Mouse (Mus musculus) embryonic fibroblast, embryonic 13.5 days (primary cell): ENCODE measurements around the gene Sun3. TPM values are rescaled to one million over a fixed set of nuclear protein-coding genes. Genes with fewer than 3 reads are reported as not detected.
A peak's percentile ranks its signal among the peaks of the same experiment; 100 is the strongest.

Experiments
- H3K27ac ChIP-seq: 2 replicates; pipeline ENCODE4 v1.5.1; 2012; ENCODE audit warnings: low read length, control low read depth, inconsistent platforms; ENCODE audit not compliant: insufficient read depth
- H3K4me1 ChIP-seq: 2 replicates; pipeline ENCODE4 v1.6.1; 2011; ENCODE audit warnings: low read length; ENCODE audit not compliant: control insufficient read depth, insufficient read depth
- H3K4me3 ChIP-seq: 2 replicates; pipeline ENCODE4 v1.5.1; 2011; ENCODE audit warnings: mild to moderate bottlenecking, control low read depth, low read length; ENCODE audit not compliant: insufficient read depth
- CTCF ChIP-seq: IDR thresholded peaks from 2 replicates; pipeline ENCODE4 v1.5.1; 2011; ENCODE audit warnings: mild to moderate bottlenecking, control low read depth, low read length, moderate library complexity, borderline replicate concordance; ENCODE audit not compliant: insufficient read depth
- POLR2A ChIP-seq: IDR thresholded peaks from 2 replicates; pipeline ENCODE4 v1.6.1; 2011; ENCODE audit warnings: low read depth, mild to moderate bottlenecking, control low read depth, low read length, moderate library complexity
- polyA plus RNA-seq: library from polyadenylated mRNA; stranded (reverse); fragments of >200 nt; gene quantifications from 2 replicates; pipeline ENCODE4 v1.2.4, GENCODE M21; 2011; ENCODE audit warnings: low read depth; ENCODE audit not compliant: missing spikeins, insufficient read length

Gene Sun3
- not detected in 2 replicates for polyA plus RNA-seq

DNA sequence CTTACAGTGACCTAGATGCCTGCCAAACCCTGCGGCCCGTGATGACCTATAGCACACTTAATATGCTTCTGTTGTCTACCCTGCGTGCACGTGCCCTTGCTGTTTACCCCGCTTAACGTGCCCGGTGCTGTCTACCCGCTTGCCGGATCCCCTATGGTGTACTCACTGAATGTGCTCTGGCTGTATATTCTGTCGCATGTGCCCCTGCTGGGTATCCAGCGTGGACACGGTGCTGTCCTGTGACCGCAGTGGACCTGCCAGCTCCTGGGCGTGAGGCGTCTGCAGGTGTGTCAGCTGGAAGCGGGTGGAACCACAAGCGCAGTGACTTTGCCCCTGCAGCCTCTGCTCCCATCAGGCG is at the start of gene Sun3:
TSS of gene Sun3 (minus strand) at position 289 of the 358 bp plus-strand sequence.
- H3K27ac ChIP-seq: no peak within 1 kb of the TSS
- TF ChIP-seq CTCF: no peak
- no peak for TF ChIP-seq POLR2A
- H3K4me1 ChIP-seq: 0 out of 2 replicates have a peak, but pooled peaks cover 2% of the 10 kb centered on the region
- peak within 1 kb of the TSS; percentile 38 for H3K4me3 ChIP-seq

DNA sequence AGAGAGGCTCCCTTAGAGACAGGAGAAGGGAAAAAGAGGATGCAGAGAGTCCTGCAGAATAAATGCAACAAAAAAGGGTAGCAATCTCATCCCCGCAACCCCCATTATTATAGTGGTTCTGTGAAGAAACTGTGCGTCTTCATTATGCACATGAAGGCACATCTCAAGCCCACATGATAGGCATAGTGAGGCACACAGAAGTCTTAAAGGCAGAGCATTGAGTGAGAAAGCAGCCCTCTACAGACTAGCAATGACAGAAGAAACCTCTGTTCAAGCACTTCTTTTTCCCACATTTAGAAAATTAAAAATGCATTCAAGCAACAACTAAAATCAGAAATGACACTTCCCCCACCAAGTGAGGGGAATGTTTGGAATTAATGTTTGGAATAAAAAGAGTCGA is 27.7 kb upstream of the Sun3 start:
- H3K27ac ChIP-seq: no peak overlapping the region
- H3K4me1 ChIP-seq: no peaks in the 10 kb centered on the region
- no peak overlapping the region for H3K4me3 ChIP-seq
- TF ChIP-seq CTCF (no peak), POLR2A (no peak)

GRCm38 (mm10) chr11:9060484-9060883 is 11.7 kb upstream of the Sun3 start:
- H3K4me3 ChIP-seq: no peak overlapping the region
- TF ChIP-seq POLR2A (no peak), CTCF (no peak)
- H3K27ac ChIP-seq: no peak overlapping the region

GRCm38 (mm10) chr11:9060029-9060428 is 11.2 kb upstream of the Sun3 start:
- TF ChIP-seq POLR2A: no peak
- no peak for TF ChIP-seq CTCF
- H3K4me3 ChIP-seq: no peak overlapping the region
- H3K4me1 ChIP-seq: no peaks in the 10 kb centered on the region
- no peak overlapping the region for H3K27ac ChIP-seq

More at GRCm38 (mm10) chr11:9060484-9060883, 11.7 kb upstream of the Sun3 start:
- no peaks in the 10 kb centered on the region for H3K4me1 ChIP-seq

- no peak for TF ChIP-seq POLR2A
- no peak for TF ChIP-seq CTCF
- Histone ChIP-seq H3K4me3 (no peak overlapping the region), H3K4me1 (no peaks in the 10 kb centered on the region), H3K27ac (no peak overlapping the region)
Measured at GRCm38 (mm10) chr11:9057711-9058110, 8.9 kb upstream of the Sun3 start.

- H3K27ac ChIP-seq: no peak overlapping the region
- no peak overlapping the region for H3K4me3 ChIP-seq
- no peaks in the 10 kb centered on the region for H3K4me1 ChIP-seq
- TF ChIP-seq POLR2A (no peak), CTCF (no peak)
Measured at GRCm38 (mm10) chr11:9056937-9057336, 8.1 kb upstream of the Sun3 start.

- no peak for TF ChIP-seq POLR2A
- TF ChIP-seq CTCF: no peak
- Histone ChIP-seq H3K4me1 (0 out of 2 replicates have a peak, but pooled peaks cover 2% of the 10 kb centered on the region), H3K27ac (no peak overlapping the region), H3K4me3 (no peak overlapping the region)
Measured at GRCm38 (mm10) chr11:9051895-9052294, 3.1 kb upstream of the Sun3 start.

DNA sequence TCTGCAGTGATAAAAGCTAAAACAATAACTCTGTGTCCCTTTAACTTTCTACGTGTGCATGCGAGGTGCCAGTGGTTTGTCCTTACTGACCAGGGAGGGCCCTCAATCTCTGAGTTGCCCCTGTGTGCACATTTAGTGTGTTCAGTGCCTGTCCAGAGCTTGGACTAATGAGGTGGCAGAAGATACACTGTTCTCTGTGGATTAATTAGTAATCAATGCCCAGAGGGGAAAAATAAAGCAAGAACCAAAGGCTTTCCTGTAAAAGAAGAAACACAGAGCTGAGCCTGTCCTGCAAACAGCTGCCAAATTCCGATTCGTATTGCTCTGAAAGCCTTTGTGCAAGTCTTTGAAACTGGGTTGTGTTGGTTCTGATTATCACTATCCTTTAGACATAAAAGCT is 1.4 kb upstream of the Sun3 start:
- Histone ChIP-seq H3K4me3 (no peak overlapping the region), H3K27ac (no peak overlapping the region), H3K4me1 (0 out of 2 replicates have a peak, but pooled peaks cover 2% of the 10 kb centered on the region)
- no peak for TF ChIP-seq POLR2A
- TF ChIP-seq CTCF: no peak

DNA sequence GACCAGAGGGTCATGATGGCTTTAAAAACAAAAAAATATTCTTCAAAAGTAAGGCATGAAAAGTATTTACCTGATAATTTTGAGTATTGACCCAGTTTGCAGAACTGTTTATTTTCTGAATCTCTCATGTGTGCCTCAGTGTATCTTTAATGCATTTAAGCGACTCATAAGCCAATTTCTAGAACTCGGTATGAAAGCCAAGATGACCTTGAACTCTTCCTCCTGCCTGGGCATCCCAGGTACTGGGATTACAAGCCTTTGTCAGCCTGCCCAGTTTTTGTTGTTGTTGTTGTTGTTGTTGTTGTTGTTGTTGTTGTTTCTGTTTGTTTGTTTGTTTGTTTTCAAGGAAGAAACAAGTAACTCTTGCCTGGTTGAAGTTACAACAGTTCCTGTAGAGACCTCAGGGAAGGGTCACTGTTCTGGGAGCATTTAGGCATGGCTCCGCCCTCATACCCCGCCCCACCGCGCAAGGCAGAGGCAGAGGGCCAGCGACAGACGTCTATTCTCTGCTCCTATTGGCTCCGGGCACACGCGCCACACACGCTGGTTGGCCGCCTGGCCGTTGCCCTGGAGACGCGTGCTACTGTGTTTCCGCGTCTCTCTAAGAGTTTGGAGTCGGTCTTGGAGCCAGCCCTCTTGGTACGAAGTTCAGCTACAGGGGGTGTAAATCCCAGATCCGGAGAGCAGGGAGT is 634 bp downstream of the Sun3 start, which contains the start of gene Gm11992:
TSS of gene Gm11992 (plus strand) at position 584 of the 692 bp plus-strand sequence.
- 0 out of 2 replicates have a peak, but pooled peaks cover 2% of the 10 kb centered on the region for H3K4me1 ChIP-seq
- TF ChIP-seq CTCF (no peak), POLR2A (no peak)
- peak within 1 kb of the TSS; percentile 38 for H3K4me3 ChIP-seq
- H3K27ac ChIP-seq: no peak within 1 kb of the TSS

GRCm38 (mm10) chr11:9047044-9047443 is 1.7 kb downstream of the Sun3 start:
- H3K4me1 ChIP-seq: 0 out of 2 replicates have a peak, but pooled peaks cover 2% of the 10 kb centered on the region
- H3K4me3 ChIP-seq: no peak overlapping the region
- H3K27ac ChIP-seq: no peak overlapping the region
- TF ChIP-seq CTCF: no peak
- no peak for TF ChIP-seq POLR2A
